Mouse (Mus musculus) C2C12 (cell line): ENCODE results near the gene Cfap100.

Experiments used
- CEBPB ChIP-seq: IDR thresholded peaks from one replicate; pipeline ENCODE4 v1.6.1; 2011; ENCODE audit warnings: low read depth, mild to moderate bottlenecking, control low read depth, moderate library complexity
- CTCF ChIP-seq: IDR thresholded peaks from one replicate; pipeline ENCODE4 v1.5.1; 2011; ENCODE audit not compliant: control insufficient read depth, insufficient read depth, insufficient read length
- FOSL1 ChIP-seq: IDR thresholded peaks from one replicate; pipeline ENCODE4 v1.8.0; 2011; ENCODE audit warnings: mild to moderate bottlenecking, low read length; ENCODE audit not compliant: poor library complexity, insufficient read depth, severe bottlenecking
- MAX ChIP-seq: IDR thresholded peaks from one replicate; pipeline ENCODE4 v1.6.1; 2011; ENCODE audit warnings: mild to moderate bottlenecking, control low read depth
- USF1 ChIP-seq: IDR thresholded peaks from one replicate; pipeline ENCODE4 v1.6.1; 2011; ENCODE audit warnings: low read depth, mild to moderate bottlenecking, control low read depth, moderate library complexity

DNA sequence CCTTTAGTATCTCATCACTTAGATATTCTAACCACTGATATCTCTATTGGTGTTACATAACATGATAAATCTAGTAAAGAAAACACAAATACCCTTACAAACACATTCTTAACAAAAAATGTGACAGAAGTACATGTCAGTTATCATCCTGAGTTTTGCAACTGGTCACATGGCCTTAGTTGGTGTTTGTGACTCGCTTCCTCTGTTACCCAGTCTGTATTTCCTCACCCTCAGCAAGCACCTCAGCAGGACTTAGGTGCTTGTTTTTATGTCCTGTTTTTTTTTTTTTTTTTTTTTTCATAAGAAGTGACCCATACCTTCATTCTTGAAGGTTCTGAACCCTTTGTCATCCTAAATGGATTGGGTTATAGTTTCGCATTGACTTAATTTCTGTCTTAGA lies 50.9 kb downstream of the Cfap100 start:
- no peak for TF ChIP-seq MAX
- no peak for TF ChIP-seq CTCF
- TF ChIP-seq CEBPB = no peak
- no peak for TF ChIP-seq USF1
- TF ChIP-seq FOSL1 = no peak
